Mouse (Mus musculus) fibroblast of lung, adult 2 months (primary cell): ENCODE measurements around the gene Camk2b.

ENCODE experiments used
- DNase-seq: peaks from one replicate; pipeline ENCODE4 v3.0.0-alpha.2; 2011; ENCODE audit warnings: low read depth

Camk2b gene

GRCm38 (mm10) chr11:6050066-6050560 is 16.0 kb downstream of the Camk2b start:
- no peak for DNase-seq

- no peak for DNase-seq
Observed at GRCm38 (mm10) chr11:6048208-6048607, 18.0 kb downstream of the Camk2b start.

GRCm38 (mm10) chr11:6038929-6039328 is 27.2 kb downstream of the Camk2b start:
- no peak for DNase-seq

- no peak for DNase-seq
Observed at GRCm38 (mm10) chr11:6037686-6038085, 28.5 kb downstream of the Camk2b start.

GRCm38 (mm10) chr11:6037198-6037597 is 29.0 kb downstream of the Camk2b start:
- no peak for DNase-seq

- DNase-seq = no peak
Observed at GRCm38 (mm10) chr11:6036477-6036876, 29.7 kb downstream of the Camk2b start.

- no peak for DNase-seq
Observed at GRCm38 (mm10) chr11:6035521-6035920, 30.6 kb downstream of the Camk2b start.

- DNase-seq = no peak
Observed at GRCm38 (mm10) chr11:6034740-6035139, 31.4 kb downstream of the Camk2b start.

- no peak for DNase-seq
Observed at GRCm38 (mm10) chr11:6033801-6034200, 32.4 kb downstream of the Camk2b start.

- no peak for DNase-seq
Observed at GRCm38 (mm10) chr11:6033147-6033546, 33.0 kb downstream of the Camk2b start.

GRCm38 (mm10) chr11:6030650-6031049 is 35.5 kb downstream of the Camk2b start:
- peak; percentile 62 for DNase-seq

- no peak for DNase-seq
Observed at GRCm38 (mm10) chr11:6029790-6030189, 36.4 kb downstream of the Camk2b start.

GRCm38 (mm10) chr11:6028911-6029310 is 37.3 kb downstream of the Camk2b start:
- DNase-seq = no peak

GRCm38 (mm10) chr11:6026361-6026760 is 39.8 kb downstream of the Camk2b start:
- DNase-seq = no peak

GRCm38 (mm10) chr11:6024923-6025652 is 41.1 kb downstream of the Camk2b start:
- DNase-seq = no peak

GRCm38 (mm10) chr11:6020897-6021839 is 45.0 kb downstream of the Camk2b start:
- no peak for DNase-seq

- no peak for DNase-seq
Observed at GRCm38 (mm10) chr11:6020360-6020759, 45.8 kb downstream of the Camk2b start.

- DNase-seq = no peak
Observed at GRCm38 (mm10) chr11:6018218-6019010, 47.7 kb downstream of the Camk2b start.

- DNase-seq = no peak
Observed at GRCm38 (mm10) chr11:6017484-6018140, 48.5 kb downstream of the Camk2b start.

GRCm38 (mm10) chr11:6016797-6017395 is 49.3 kb downstream of the Camk2b start:
- DNase-seq = no peak

- no peak for DNase-seq
Observed at GRCm38 (mm10) chr11:6016368-6016767, 49.8 kb downstream of the Camk2b start.
